Mouse (Mus musculus): ENCODE measurements around the gene Tnfrsf9.

- TF ChIP-seq CTCF (IDR thresholded peaks at IDR 0.05; ENCODE audit: low read depth, low read length): no peak
- no peak for TF ChIP-seq POLR2A (IDR thresholded peaks at IDR 0.05; ENCODE audit: borderline replicate concordance, low read depth, low read length)
These were observed 42.7 kb downstream of the Tnfrsf9 start for GRCm38 (mm10) chr4:150957106-150957458.

Data from bone marrow macrophage, adult 2 months (primary cell).